Mouse (Mus musculus) yolk sac, embryonic 10.5 days (tissue): ENCODE results near the gene Emp2.
"Not testable (repeated sequence)": the region's sequence is repeated elsewhere in the genome, so short reads cannot be mapped to it uniquely, and the experiment has no call there.

Experiments used
- DNase-seq: peaks from one replicate; pipeline ENCODE4 v3.0.0-alpha.2; 2017; ENCODE audit warnings: low spot score

Gene Emp2

DNA sequence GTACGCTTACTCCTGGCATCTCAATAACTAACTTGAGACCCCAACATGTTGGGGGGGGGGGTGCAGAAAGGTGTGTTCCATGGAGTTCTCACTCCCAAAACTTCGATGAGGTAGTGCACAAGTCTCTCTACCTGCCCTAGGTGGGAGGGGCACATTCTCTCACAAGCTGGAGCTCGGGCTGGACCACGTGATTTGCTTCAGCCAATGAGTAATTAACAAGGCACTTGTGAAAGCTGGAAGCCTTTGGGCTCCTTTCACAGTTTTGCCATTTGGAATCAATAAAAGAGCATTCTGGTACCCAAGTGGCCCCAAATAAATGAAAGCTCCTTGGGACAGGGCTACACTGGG, 3.4 kb upstream of the Emp2 start:
- peak; percentile 36 for DNase-seq

DNA sequence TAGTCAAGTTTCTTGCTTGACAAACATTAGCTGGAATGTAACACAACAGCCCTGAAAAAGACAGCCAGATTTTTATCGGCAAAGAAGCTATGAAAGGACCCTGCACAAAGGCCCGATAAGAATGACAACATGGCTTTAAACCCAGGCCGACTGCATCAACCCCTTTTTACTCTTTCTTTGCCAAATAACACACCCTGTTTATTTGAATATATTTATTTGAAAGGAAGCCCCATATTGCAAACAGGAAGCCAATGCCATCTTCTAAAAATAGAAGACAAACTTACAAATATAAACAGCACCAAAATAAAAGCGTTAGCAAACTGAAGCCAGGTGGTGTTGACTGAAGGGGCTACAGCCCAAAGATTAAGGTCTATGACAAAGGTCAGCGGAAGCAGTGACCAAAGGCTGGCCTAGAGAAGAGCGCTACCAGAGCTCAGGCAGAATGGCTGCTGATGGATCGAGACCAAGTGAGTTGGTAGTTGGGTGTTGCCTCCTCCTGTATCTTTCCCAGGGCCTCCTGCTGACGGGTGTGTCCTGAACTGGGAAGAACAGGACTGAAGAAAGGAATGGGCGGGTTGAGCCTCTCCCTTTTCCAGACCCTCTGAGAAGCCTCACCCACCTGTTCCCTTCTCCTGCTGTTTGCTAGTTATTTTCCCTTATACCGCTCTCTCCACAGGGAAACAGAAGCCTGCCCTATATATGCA, 2.9 kb upstream of the Emp2 start:
- DNase-seq = peak; percentile 58

- DNase-seq = peak; percentile 23
These were observed 542 bp downstream of the Emp2 start for GRCm38 (mm10) chr16:10313226-10313625.

GRCm38 (mm10) chr16:10311989-10312388, 1.8 kb downstream of the Emp2 start:
- no peak for DNase-seq

DNA sequence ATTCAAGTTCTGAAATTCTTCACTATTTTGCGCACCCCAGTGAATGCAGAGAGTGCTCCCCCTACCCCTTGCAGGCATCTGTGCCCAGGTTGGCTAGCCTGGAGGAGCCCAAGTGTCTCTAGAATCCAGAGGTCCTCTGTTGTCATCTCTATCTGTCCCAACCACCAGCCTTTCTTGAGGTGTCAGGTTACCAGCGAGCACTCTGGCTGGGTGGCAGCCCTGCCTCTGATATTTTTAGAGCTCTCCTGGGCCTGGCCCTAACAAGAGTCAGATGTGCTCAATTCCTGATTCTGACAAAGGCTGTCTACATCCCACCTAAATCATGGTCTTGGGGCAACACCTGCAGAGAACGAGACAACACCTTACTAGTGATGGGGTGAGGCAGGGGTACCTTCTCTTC, 2.7 kb downstream of the Emp2 start:
- no peak for DNase-seq

DNA sequence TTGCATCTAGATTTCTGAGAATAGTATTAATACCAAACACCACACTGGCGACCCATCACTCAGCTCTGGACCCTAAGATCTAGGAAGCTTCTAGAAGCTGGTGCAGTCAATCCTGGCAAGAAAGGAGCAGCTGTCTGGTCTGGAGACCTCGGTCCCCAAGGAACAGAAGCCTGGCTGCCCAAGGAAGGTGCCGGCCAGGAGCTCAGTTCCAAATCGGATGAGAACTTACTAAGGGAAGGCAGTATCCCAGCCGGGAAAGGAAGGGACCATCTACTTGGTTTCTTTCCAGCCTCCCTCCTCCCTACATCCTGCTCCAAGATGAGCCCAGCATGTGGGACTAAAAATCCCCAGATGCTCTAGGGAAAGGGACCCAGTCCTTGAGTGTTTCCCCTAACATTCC, 3.3 kb downstream of the Emp2 start:
- no peak for DNase-seq

DNA sequence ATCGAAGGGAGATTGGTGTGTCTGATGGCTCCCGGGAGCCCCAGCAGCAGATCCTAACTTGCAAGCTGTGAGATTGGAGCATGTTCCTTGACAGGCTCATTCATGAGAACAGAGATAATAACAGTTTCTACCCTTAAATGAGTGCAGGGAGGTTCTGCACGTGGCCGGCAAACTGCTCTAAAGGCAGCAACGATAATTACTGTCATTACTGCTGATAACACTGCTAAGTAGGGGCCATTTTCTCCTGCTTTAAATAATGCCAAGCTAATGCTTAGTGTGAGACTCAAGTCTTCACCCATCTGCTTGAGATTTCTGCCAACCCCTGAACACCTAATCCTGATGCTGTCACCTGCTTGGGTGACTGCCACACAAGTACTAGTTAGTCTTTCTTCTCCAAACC, 6.4 kb downstream of the Emp2 start:
- no peak for DNase-seq

- DNase-seq = no peak
These were observed 7.7 kb downstream of the Emp2 start for GRCm38 (mm10) chr16:10306101-10306500.

GRCm38 (mm10) chr16:10301337-10301736, 12.4 kb downstream of the Emp2 start:
- peak; percentile 39 for DNase-seq

DNA sequence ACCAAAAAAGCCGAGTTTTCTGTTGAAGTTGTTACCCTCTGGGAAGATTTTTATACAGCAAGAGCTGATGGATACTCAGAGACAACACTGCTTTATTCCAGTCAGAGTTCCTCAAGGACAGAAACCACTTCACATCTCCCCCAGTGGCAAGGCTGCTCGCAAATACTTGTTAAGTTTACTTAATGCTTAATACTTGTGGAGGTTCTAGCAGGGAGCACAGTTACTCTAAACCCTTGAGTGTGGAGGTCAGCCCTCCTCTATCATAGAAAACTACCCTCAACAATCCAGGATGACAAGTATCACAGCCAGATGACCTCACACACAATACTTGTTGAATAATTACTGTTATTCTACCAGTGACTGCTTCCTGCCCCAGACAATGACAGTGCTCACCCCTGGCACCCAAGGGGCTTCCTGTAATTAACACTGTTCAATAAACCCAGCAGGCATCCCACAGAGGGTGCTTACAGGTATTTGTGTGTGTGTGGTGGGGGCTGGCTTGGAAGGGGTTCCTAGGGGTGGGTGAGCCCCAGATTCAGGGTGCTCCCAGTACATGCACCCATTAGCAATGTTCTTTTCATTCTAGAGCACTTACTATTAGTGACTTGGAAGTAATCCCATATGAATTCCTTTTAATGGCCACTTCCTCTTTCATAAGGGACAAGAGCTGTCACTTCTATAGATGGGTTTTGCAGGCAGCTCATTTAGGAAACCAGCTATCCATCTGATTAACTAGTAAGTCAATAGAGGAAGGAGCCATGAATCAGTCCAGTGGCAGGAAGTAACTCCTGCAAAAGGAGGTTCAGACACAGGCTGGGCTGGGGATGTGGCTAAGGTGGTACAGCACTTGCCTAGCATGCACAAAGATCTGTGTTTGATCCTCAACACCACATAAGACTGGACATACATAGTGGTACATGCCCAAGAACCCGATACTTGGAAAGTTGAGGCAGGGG, 13.3 kb downstream of the Emp2 start:
- no peak for DNase-seq

DNA sequence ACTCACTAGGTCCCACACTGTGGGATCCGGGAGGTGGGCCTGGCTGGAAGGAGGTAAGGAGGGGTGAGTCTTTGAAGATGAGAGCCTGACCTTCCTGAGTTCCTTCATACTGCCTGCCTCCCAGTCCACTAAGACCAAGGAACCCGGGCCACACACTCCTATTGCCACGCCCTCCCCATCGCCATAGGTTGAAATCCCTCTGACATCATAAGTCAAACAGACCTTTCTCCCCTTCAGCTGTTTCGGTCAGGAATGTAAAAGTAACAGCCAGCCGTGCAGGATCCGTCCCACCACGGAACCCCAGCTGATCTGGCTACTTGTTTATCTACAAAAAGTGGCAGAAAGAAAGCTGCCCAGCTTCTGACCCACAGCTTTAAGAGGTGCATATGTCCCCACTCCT, 14.1 kb downstream of the Emp2 start:
- peak; percentile 81 for DNase-seq

- DNase-seq = no peak
These were observed 15.8 kb downstream of the Emp2 start for GRCm38 (mm10) chr16:10297696-10298644.

DNA sequence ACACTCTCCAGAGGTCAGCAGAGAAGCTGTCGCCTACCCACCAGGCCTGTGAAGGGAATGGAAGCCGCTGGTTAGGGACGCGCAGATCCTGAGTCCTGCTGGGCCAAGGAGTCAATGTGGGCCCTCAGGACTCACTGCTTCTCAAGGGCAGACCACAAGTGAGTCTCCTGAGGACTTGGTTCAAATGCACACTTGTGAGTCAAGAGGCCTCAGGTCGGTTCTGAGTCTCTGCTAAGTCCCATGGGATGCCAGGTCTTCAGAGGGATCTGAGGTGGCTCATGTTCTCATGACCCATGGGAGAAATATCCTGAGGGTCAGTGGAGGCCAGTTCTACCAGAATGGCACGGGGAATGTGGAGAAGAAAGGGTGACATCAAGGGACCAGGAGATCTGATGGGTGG, 25.7 kb downstream of the Emp2 start:
- DNase-seq = no peak

DNA sequence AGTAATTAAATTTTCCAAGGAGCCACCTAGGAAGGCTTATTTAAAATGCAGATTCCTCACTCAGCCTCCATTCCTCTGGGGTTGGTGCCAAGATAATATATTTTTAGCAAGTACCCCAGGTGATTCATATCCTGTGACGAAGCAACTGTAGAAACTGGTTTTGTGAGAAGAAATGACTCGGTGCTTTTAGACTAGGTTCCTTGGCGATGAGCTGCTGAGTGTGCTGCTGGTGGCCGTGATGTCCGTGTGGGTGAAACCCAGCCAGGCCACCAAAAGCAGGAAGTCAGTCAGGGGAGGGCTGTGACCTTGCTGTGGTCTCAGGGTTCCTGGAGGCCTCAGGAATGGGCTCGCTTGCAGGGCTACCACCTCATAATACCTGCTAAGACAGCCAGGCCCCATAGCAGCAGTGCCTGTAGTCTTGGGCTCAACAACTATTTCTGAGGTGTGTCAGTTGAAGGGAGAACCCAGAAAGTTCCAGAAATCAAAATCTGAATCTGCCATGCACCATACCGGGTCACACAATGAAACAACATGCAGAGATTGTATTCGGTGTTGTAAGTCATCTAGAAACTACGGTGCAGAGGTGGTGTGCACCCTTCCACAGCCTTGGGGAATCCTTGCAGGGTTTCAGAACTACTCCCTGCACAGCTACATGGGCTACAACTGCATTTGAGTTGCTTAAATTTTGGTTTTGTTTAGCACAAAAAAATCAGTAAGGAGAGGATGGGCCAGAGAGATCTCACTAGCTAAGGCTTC, 27.1 kb downstream of the Emp2 start:
- no peak for DNase-seq

DNA sequence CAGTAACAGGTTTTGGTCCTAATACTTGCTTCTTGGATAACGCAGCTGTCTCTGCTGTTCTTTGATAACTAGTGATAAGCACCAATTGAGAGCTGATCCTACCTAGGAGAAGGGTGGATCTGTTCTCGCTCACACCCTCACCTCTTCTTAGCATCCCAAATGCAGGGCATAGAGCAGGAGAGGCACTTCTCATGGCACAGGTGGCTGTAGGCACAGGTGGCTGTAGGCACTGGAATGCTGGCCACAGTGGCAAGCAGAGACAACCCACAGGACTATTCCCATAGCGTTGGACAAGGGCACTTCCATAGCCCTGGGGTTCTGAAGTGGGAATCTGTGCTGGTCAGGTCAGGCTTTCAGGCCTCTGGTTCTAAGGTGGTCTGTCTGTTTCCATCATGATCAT, 31.9 kb downstream of the Emp2 start:
- DNase-seq = no peak

DNA sequence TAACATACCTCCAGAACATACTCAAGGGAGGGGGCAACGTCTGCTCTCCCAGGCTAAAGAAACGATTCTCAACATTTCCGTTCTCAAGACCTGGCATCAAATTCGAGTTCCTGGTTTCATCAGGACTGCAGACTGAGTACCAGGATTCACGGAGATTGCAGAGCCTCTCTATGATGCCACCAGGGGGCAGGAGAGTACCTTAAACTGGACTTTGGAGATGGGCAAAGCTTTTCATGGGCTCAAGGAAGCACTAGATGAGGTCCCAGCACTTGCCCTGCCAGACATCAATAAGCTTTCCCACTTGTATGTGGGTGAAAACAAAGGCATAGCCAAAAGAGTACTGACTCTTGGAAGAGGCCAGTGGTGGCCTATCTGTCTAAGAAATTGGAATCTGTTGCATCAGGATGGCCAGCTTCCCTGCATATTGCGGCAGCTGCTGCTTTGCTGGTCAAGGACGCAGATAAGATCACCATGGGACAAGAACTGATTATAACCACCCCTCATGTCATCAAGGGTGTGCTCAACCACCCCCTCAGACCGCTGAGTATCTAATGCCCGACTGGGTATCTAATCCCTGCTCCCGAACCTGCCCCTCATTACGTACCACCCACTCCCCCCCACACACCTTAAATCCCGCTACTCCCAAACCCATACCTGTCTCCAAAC, 33.3 kb downstream of the Emp2 start:
- peak; percentile 64 for DNase-seq

- not testable (repeated sequence) for DNase-seq
These were observed 37.0 kb downstream of the Emp2 start for GRCm38 (mm10) chr16:10276778-10277177.

DNA sequence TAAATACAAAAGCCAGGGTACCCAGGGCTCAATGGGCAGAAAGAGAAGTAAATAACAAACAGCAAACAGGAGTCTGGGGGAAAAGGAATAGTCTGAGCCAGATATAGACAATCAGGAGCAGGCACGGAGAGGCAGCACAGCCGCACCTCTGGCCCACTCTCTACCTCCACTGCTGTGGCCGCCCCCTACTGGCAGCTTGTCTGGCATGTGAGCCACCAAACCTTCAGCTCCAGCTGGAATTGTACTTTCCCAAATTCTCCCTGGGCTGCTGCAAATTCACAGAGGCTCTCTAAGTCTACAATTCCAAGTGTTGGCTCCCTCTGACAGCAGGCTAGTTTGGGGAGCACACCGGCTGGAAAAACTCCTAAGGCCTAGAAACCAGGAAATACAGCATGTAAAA, 39.3 kb downstream of the Emp2 start:
- no peak for DNase-seq

DNA sequence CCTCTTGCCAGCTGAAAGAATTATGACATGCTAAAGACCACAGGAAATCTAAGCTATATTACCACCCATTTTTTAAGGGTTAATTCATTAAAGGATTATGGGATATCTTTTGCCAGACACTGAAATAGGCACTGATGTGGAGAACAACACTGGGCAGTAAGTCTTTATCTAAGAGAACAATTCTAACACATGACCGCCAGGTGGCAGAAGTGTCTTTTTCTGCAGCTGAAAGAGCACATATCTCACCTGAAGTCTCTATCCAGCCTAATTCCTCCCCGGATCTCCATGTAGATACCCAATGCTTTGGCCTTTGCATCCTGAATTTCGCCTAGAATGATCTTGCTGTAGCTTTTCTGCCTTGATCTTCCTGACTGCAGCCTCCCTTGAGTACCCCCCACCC, 41.5 kb downstream of the Emp2 start:
- DNase-seq = peak; percentile 12

DNA sequence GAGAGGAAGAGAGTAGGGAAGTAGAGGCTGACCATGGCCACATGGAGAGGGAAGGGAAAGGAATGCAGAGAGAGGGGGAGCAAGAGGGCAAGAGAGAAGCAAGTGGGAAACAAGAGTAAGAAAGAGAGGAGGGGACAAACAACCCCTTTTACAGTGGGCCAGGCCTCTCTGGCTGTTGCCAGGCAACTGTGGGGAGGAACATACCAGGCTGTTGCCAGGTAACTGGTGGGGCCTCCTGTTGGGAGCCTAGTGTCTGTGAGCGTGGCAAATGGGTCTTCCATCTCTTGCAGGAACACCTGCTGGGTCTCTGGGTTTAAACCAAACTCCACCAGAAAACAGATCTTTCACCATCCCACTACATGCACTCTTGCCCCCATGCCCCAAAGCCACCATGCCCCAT, 59.8 kb downstream of the Emp2 start:
- DNase-seq = no peak

DNA sequence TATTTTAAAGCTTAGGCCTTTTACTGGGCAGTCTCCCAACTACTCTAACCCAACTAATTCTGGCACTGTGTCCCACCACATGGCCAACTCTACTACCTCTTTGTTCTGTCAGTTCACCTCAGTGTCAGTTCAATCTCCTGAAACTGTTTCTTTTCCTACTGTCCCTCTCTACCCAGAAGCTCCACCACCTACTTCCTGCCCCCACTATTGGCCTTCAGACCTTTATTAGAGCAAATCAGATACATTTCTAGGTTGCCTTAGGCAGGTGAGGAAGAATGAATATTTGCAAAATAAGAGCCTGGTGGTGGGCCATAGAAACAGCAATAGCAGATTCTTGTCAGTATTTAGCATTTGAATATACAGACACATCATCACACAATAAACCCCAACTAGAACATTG, 77.2 kb downstream of the Emp2 start:
- DNase-seq = no peak
